8 mouse cellular contexts compared by ENCODE assay signal in genomic region chr16:13986574-13987478, GRCm38 (mm10). TPM values are rescaled to one million over a fixed set of nuclear protein-coding genes. Genes with fewer than 3 reads are reported as not detected.
DNase-seq lines count a peak whose midpoint lies in the region; ATAC-seq lines count a peak whose summit lies in the region.
"Had no signal": no experiment of that assay in that cellular context is flagged by ENCODE, and none has a peak within 500 bp of the region (broad histone marks: within the 10 kb centered on the region; RNA-seq: fewer than 3 reads in every experiment).

2900011O08Rik (plus strand) TSS chr16:13986604.
Ifitm7 (minus strand) TSS chr16:13986888.

- no peaks in the 10 kb centered on the region for H3K27me3 ChIP-seq in forebrain, embryonic 12.5 days
- H3K27me3 ChIP-seq in intestine, embryonic 16.5 days (replicated peaks; ENCODE audit: control insufficient read depth, insufficient read depth, low read length), result no peaks in the 10 kb centered on the region; the same call in 1 of the 2 replicates
- no peaks in the 10 kb centered on the region; the same call in 1 of the 2 replicates for H3K27me3 ChIP-seq in limb, embryonic 10.5 days (ENCODE audit: low read depth, poor library complexity, severe bottlenecking)
- H3K27me3 ChIP-seq in neural tube, embryonic 11.5 days (ENCODE audit: control insufficient read depth, insufficient read depth, low read length), result no peaks in the 10 kb centered on the region

- under 1% methylated on average over 31 of the region's 31 CpGs for WGBS in forebrain, embryonic 12.5 days
- WGBS in intestine, embryonic 16.5 days, result under 1% methylated on average over 31 of the region's 31 CpGs
- WGBS in limb, embryonic 10.5 days, result 2% methylated on average over 31 of the region's 31 CpGs
- WGBS in neural tube, embryonic 11.5 days, result under 1% methylated on average over 31 of the region's 31 CpGs

- H3K36me3 ChIP-seq in forebrain, embryonic 12.5 days (replicated peaks), result no peaks in the 10 kb centered on the region
- H3K36me3 ChIP-seq in intestine, embryonic 16.5 days (ENCODE audit: control insufficient read depth, insufficient read depth, low read length), result no peaks in the 10 kb centered on the region
- H3K36me3 ChIP-seq in limb, embryonic 10.5 days, result no peaks in the 10 kb centered on the region
- no peaks in the 10 kb centered on the region for H3K36me3 ChIP-seq in neural tube, embryonic 11.5 days (ENCODE audit: control insufficient read depth, insufficient read depth, low read length)

- H3K4me1 ChIP-seq in forebrain, embryonic 12.5 days, result peaks cover 11% of the 10 kb centered on the region; the same call in 1 of the 2 replicates
- 0 out of 2 replicates have a peak, but pooled peaks cover 7% of the 10 kb centered on the region for H3K4me1 ChIP-seq in intestine, embryonic 16.5 days (ENCODE audit: control insufficient read depth, insufficient read depth, low read length)
- H3K4me1 ChIP-seq in limb, embryonic 10.5 days, result peaks cover 11% of the 10 kb centered on the region
- H3K4me1 ChIP-seq in neural tube, embryonic 11.5 days (ENCODE audit: control insufficient read depth, insufficient read depth, low read length), result no peaks in the 10 kb centered on the region

- intact Hi-C loops in gastrocnemius, postnatal 14 days (cut with DNase I; ENCODE audit: low total_unique reads), result no loop called here

- H3K27ac ChIP-seq in forebrain, embryonic 12.5 days, result peak within 1 kb of the TSS; percentile 89
- no peak within 1 kb of the TSS for H3K27ac ChIP-seq in intestine, embryonic 16.5 days (ENCODE audit: low read length)
- H3K27ac ChIP-seq in limb, embryonic 10.5 days, result peak within 1 kb of the TSS; percentile 81
- H3K27ac ChIP-seq in neural tube, embryonic 11.5 days (ENCODE audit: low read depth, low read length), result peak within 1 kb of the TSS; percentile 45

- peak within 1 kb of the TSS; percentile 79 for H3K9ac ChIP-seq in forebrain, embryonic 12.5 days
- H3K9ac ChIP-seq in intestine, embryonic 16.5 days (ENCODE audit: low read depth, low read length), result peak within 1 kb of the TSS; percentile 54
- H3K9ac ChIP-seq in neural tube, embryonic 11.5 days (ENCODE audit: low read length), result peak within 1 kb of the TSS; percentile 80

- peak; percentile 86 for ATAC-seq in forebrain, embryonic 12.5 days (ENCODE audit: low FRiP score)
- ATAC-seq in intestine, embryonic 16.5 days, result peak; percentile 52
- ATAC-seq in neural tube, embryonic 11.5 days (ENCODE audit: insufficient read depth, low FRiP score, low TSS enrichment), result peak; percentile 82

- peak within 1 kb of the TSS; percentile 64 for H3K4me3 ChIP-seq in forebrain, embryonic 12.5 days (replicated peaks)
- H3K4me3 ChIP-seq in intestine, embryonic 16.5 days (ENCODE audit: low read length), result peak within 1 kb of the TSS; percentile 46
- peak within 1 kb of the TSS; percentile 66 for H3K4me3 ChIP-seq in limb, embryonic 10.5 days
- peak within 1 kb of the TSS; percentile 48 for H3K4me3 ChIP-seq in neural tube, embryonic 11.5 days (ENCODE audit: low read depth, low read length)

- H3K4me2 ChIP-seq in forebrain, embryonic 12.5 days, result peak within 1 kb of the TSS; percentile 69
- H3K4me2 ChIP-seq in intestine, embryonic 16.5 days (ENCODE audit: low read depth, low read length), result peak within 1 kb of the TSS; percentile 82
- peak within 1 kb of the TSS; percentile 71 for H3K4me2 ChIP-seq in neural tube, embryonic 11.5 days (ENCODE audit: low read depth)

- peak; percentile 58 for DNase-seq in Muller cell, postnatal 12 days (ENCODE audit: inconsistent ontology term)
- peak; percentile 76 for DNase-seq in brain, embryonic 18.5 days (ENCODE audit: low read depth, low spot score)
- peak; percentile 62 for DNase-seq in limb, embryonic 10.5 days (ENCODE audit: low spot score)
- peak; percentile 64 for DNase-seq in neural tube, embryonic 11.5 days (ENCODE audit: low spot score)
- no peak for DNase-seq in gastrocnemius, postnatal 14 days

- H3K9me3 ChIP-seq in forebrain, embryonic 12.5 days, result no peaks in the 10 kb centered on the region
- H3K9me3 ChIP-seq in intestine, embryonic 16.5 days (ENCODE audit: control insufficient read depth, low read length), result no peaks in the 10 kb centered on the region
- H3K9me3 ChIP-seq in limb, embryonic 10.5 days (replicated peaks), result no peaks in the 10 kb centered on the region
- no peaks in the 10 kb centered on the region for H3K9me3 ChIP-seq in neural tube, embryonic 11.5 days (ENCODE audit: control insufficient read depth, low read length)

RNA-seq across cellular contexts. Expression of gene 2900011O08Rik, which starts in this region (rescaled TPM):
- polyA plus RNA-seq in forebrain, embryonic 12.5 days (2016; fragmentation: Nextera tagmentation; extraction: Ambion mirVana), result 40.9 and 45.5 TPM in 2 replicates
- polyA plus RNA-seq in intestine, embryonic 16.5 days (2015; fragmentation: Nextera tagmentation; extraction: Ambion mirVana), result 1.5 and 2.1 TPM in 2 replicates
- polyA plus RNA-seq in limb, embryonic 10.5 days (2016; fragmentation: Nextera tagmentation; extraction: Ambion mirVana), result 2.7 and 5.2 TPM in 2 replicates
- 29.1 and 31.9 TPM in 2 replicates for polyA plus RNA-seq in neural tube, embryonic 11.5 days (2014; fragmentation: Nextera tagmentation; extraction: Ambion mirVana)
- under 1 TPM in 1 of 2 experiments, not detected in 1; 0.11 TPM for total RNA-seq in gastrocnemius, postnatal 14 days (2021)

RNA-seq across cellular contexts. Expression of gene Ifitm7, which starts in this region (rescaled TPM):
- 0.88 and 1.5 TPM in 2 replicates for polyA plus RNA-seq in forebrain, embryonic 12.5 days (2016; fragmentation: Nextera tagmentation; extraction: Ambion mirVana)
- not detected in 2 replicates for polyA plus RNA-seq in intestine, embryonic 16.5 days (2015; fragmentation: Nextera tagmentation; extraction: Ambion mirVana)
- 0.20 TPM in 1 of 2 replicates, not detected in the other for polyA plus RNA-seq in limb, embryonic 10.5 days (2016; fragmentation: Nextera tagmentation; extraction: Ambion mirVana)
- polyA plus RNA-seq in neural tube, embryonic 11.5 days (2014; fragmentation: Nextera tagmentation; extraction: Ambion mirVana), result 0.89 TPM in 1 of 2 replicates, not detected in the other
- not detected for total RNA-seq in gastrocnemius, postnatal 14 days (2021)
- total RNA-seq: gastrocnemius, postnatal 4 days had no signal
